Mouse (Mus musculus): ENCODE data around the gene Calm3. TPM values are rescaled to one million over a fixed set of nuclear protein-coding genes. Genes with fewer than 3 reads are reported as not detected.

The Calm3 gene
- polyA plus RNA-seq, 1 experiment = 336 TPM

DNA sequence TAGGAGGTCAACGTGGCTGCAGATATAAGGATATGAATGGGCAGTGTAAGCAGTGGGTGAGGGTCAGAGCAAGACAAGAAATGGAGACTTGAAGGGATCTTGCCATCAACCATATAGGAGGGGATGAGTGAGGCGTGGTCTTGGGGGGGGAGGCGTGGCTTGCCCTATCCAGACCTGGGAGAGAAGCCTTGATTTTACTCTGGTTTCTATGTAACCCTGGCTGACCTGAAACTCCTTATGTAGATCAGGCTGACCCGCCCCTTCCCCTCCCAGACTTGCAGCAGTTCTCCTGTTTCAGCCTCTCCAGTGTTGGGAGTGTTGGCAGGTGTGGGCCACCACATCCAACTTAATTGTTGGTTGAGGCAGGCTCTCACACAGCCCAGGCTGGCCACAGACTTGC is 39.6 kb downstream of the Calm3 start:
- no peaks in the 10 kb centered on the region for H3K79me2 ChIP-seq (ENCODE audit: control insufficient read depth, insufficient read depth)
- no peaks in the 10 kb centered on the region for H3K36me3 ChIP-seq (ENCODE audit: control insufficient read depth, insufficient read depth)
- H3K4me3 ChIP-seq = no peak overlapping the region
- no peaks in the 10 kb centered on the region for H3K27me3 ChIP-seq (ENCODE audit: control insufficient read depth, insufficient read depth, insufficient read length)
- H3ac ChIP-seq (ENCODE audit: control insufficient read depth, insufficient read length) = no peak overlapping the region
- H3K4me2 ChIP-seq (ENCODE audit: low read depth) = no peak overlapping the region
- TF ChIP-seq E2F4 (IDR thresholded peaks at IDR 0.05; ENCODE audit: insufficient read depth) (no peak), TCF3 (IDR thresholded peaks at IDR 0.05; ENCODE audit: insufficient read length, low read depth) (no peak), MYOD1 (IDR thresholded peaks at IDR 0.05; ENCODE audit: control insufficient read depth in 1 of 3, insufficient read length in 2 of 3, low read depth in 2 of 3) (no peak), REST (IDR thresholded peaks at IDR 0.05; ENCODE audit: insufficient read depth, insufficient read length) (no peak), MYOG (IDR thresholded peaks at IDR 0.05; ENCODE audit: control insufficient read depth in 1 of 3, insufficient read depth in 1 of 3, insufficient read length in 2 of 3, low read depth in 2 of 3) (no peak), POLR2AphosphoS2 (IDR thresholded peaks at IDR 0.05; ENCODE audit: insufficient read length, low read depth) (no peak), TCF12 (IDR thresholded peaks at IDR 0.05; ENCODE audit: insufficient read depth, poor library complexity, severe bottlenecking) (no peak), SRF (IDR thresholded peaks at IDR 0.05; ENCODE audit: control insufficient read depth, insufficient read length, low read depth) (no peak), POLR2A (IDR thresholded peaks at IDR 0.05; ENCODE audit: insufficient read length, low read depth) (no peak), CEBPB (IDR thresholded peaks at IDR 0.05; ENCODE audit: insufficient read depth, poor library complexity, severe bottlenecking) (no peak), MAX (IDR thresholded peaks at IDR 0.05; ENCODE audit: low read depth) (no peak), USF1 (IDR thresholded peaks at IDR 0.05; ENCODE audit: low read depth) (no peak)

DNA sequence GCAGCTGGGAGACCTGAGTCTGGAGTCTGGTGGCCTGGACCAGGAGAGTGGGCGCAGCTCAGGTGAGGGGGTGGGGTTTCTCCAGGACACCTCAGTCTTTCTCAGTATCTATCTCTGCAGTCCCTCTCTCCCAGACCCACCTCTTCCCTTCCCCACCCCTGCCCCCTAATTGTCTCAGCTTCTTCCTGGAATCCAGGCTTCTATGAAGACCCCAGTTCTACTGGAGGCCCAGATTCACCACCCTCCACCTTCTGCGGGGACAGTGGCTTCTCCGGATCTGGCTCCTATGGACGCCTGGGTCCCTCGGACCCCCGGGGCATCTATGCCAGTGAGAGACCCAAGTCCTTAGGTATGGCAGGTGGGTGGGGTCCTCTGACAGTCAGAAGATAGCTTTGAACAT is 40.8 kb downstream of the Calm3 start:
- no peak overlapping the region for H3K4me3 ChIP-seq
- H3K27me3 ChIP-seq (ENCODE audit: control insufficient read depth, insufficient read depth, insufficient read length) = no peaks in the 10 kb centered on the region
- H3ac ChIP-seq (ENCODE audit: control insufficient read depth, insufficient read length) = no peak overlapping the region
- no peaks in the 10 kb centered on the region for H3K36me3 ChIP-seq (ENCODE audit: control insufficient read depth, insufficient read depth)
- no peaks in the 10 kb centered on the region for H3K79me2 ChIP-seq (ENCODE audit: control insufficient read depth, insufficient read depth)
- H3K4me2 ChIP-seq (ENCODE audit: low read depth) = no peak overlapping the region
- TF ChIP-seq POLR2AphosphoS2 (IDR thresholded peaks at IDR 0.05; ENCODE audit: insufficient read length, low read depth) (no peak), E2F4 (IDR thresholded peaks at IDR 0.05; ENCODE audit: insufficient read depth) (no peak), SRF (IDR thresholded peaks at IDR 0.05; ENCODE audit: control insufficient read depth, insufficient read length, low read depth) (no peak), TCF12 (IDR thresholded peaks at IDR 0.05; ENCODE audit: insufficient read depth, poor library complexity, severe bottlenecking) (no peak), CEBPB (IDR thresholded peaks at IDR 0.05; ENCODE audit: insufficient read depth, poor library complexity, severe bottlenecking) (no peak), MYOD1 (IDR thresholded peaks at IDR 0.05; ENCODE audit: control insufficient read depth in 1 of 3, insufficient read length in 2 of 3, low read depth in 2 of 3) (no peak), TCF3 (IDR thresholded peaks at IDR 0.05; ENCODE audit: insufficient read length, low read depth) (no peak), MAX (IDR thresholded peaks at IDR 0.05; ENCODE audit: low read depth) (no peak), USF1 (IDR thresholded peaks at IDR 0.05; ENCODE audit: low read depth) (no peak), POLR2A (IDR thresholded peaks at IDR 0.05; ENCODE audit: insufficient read length, low read depth) (no peak)

- TF ChIP-seq POLR2A (IDR thresholded peaks at IDR 0.05; ENCODE audit: insufficient read length, low read depth) = no peak
- no peak for TF ChIP-seq SRF (IDR thresholded peaks at IDR 0.05; ENCODE audit: control insufficient read depth, insufficient read length, low read depth)
- no peak for TF ChIP-seq TCF3 (IDR thresholded peaks at IDR 0.05; ENCODE audit: insufficient read length, low read depth)
- TF ChIP-seq POLR2AphosphoS2 (IDR thresholded peaks at IDR 0.05; ENCODE audit: insufficient read length, low read depth) = no peak
- no peak for TF ChIP-seq MAX (IDR thresholded peaks at IDR 0.05; ENCODE audit: low read depth)
- no peak for TF ChIP-seq USF1 (IDR thresholded peaks at IDR 0.05; ENCODE audit: low read depth)
- TF ChIP-seq MYOG (IDR thresholded peaks at IDR 0.05; ENCODE audit: control insufficient read depth in 1 of 3, insufficient read depth in 1 of 3, insufficient read length in 2 of 3, low read depth in 2 of 3) = no peak
- TF ChIP-seq CEBPB (IDR thresholded peaks at IDR 0.05; ENCODE audit: insufficient read depth, poor library complexity, severe bottlenecking) = no peak
- no peak for TF ChIP-seq TCF12 (IDR thresholded peaks at IDR 0.05; ENCODE audit: insufficient read depth, poor library complexity, severe bottlenecking)
- no peak for TF ChIP-seq E2F4 (IDR thresholded peaks at IDR 0.05; ENCODE audit: insufficient read depth)
- no peak for TF ChIP-seq MYOD1 (IDR thresholded peaks at IDR 0.05; ENCODE audit: control insufficient read depth in 1 of 3, insufficient read length in 2 of 3, low read depth in 2 of 3)
- TF ChIP-seq REST (IDR thresholded peaks at IDR 0.05; ENCODE audit: insufficient read depth, insufficient read length) = no peak
- Histone ChIP-seq H3K27me3 (ENCODE audit: control insufficient read depth, insufficient read depth, insufficient read length) (no peaks in the 10 kb centered on the region), H3K79me2 (ENCODE audit: control insufficient read depth, insufficient read depth) (peaks cover 2% of the 10 kb centered on the region), H3K36me3 (ENCODE audit: control insufficient read depth, insufficient read depth) (no peaks in the 10 kb centered on the region), H3ac (ENCODE audit: control insufficient read depth, insufficient read length) (no peak overlapping the region), H3K4me2 (ENCODE audit: low read depth) (peak overlapping the region; percentile 28), H3K4me3 (no peak overlapping the region)
Measured at GRCm38 (mm10) chr7:16880615-16881014, 43.3 kb downstream of the Calm3 start.

- H3ac ChIP-seq (ENCODE audit: control insufficient read depth, insufficient read length) = no peak overlapping the region
- TF ChIP-seq E2F4 (IDR thresholded peaks at IDR 0.05; ENCODE audit: insufficient read depth) (no peak), TCF3 (IDR thresholded peaks at IDR 0.05; ENCODE audit: insufficient read length, low read depth) (no peak), MYOD1 (IDR thresholded peaks at IDR 0.05; ENCODE audit: control insufficient read depth in 1 of 3, insufficient read length in 2 of 3, low read depth in 2 of 3) (no peak), CEBPB (IDR thresholded peaks at IDR 0.05; ENCODE audit: insufficient read depth, poor library complexity, severe bottlenecking) (no peak), MYOG (IDR thresholded peaks at IDR 0.05; ENCODE audit: control insufficient read depth in 1 of 3, insufficient read depth in 1 of 3, insufficient read length in 2 of 3, low read depth in 2 of 3) (peak in 1 of 3 experiments; percentile 10), SRF (IDR thresholded peaks at IDR 0.05; ENCODE audit: control insufficient read depth, insufficient read length, low read depth) (peak; percentile 84)
- H3K79me2 ChIP-seq (ENCODE audit: control insufficient read depth, insufficient read depth) = peaks cover 3% of the 10 kb centered on the region
- H3K27me3 ChIP-seq (ENCODE audit: control insufficient read depth, insufficient read depth, insufficient read length) = no peaks in the 10 kb centered on the region
- no peak overlapping the region for H3K4me3 ChIP-seq
- no peaks in the 10 kb centered on the region for H3K36me3 ChIP-seq (ENCODE audit: control insufficient read depth, insufficient read depth)
- H3K4me2 ChIP-seq (ENCODE audit: low read depth) = peak overlapping the region; percentile 28
Measured at GRCm38 (mm10) chr7:16879796-16880547, 43.9 kb downstream of the Calm3 start.
